Mouse (Mus musculus) forebrain, embryonic 16.5 days (tissue): ENCODE results near the gene Kdm8. TPM values are rescaled to one million over a fixed set of nuclear protein-coding genes. Genes with fewer than 3 reads are reported as not detected.

Source experiments
- ATAC-seq: fragments of 200-750 bp; cut with Nextera tagmentation; 2 replicates; pipeline ENCODE4 v1.8.0; 2017; ENCODE audit warnings: mild to moderate bottlenecking, moderate library complexity
- H3K27ac ChIP-seq: fragments of 300-500 bp; sonication (generic); 2 replicates; pipeline ENCODE4 v1.5.1; 2014; ENCODE audit warnings: low read length, control low read depth
- H3K27me3 ChIP-seq: fragments of 300-500 bp; sonication (generic); replicated peaks from 2 replicates; pipeline ENCODE4 v1.6.1; 2014; ENCODE audit warnings: low read length; ENCODE audit not compliant: control insufficient read depth, insufficient read depth
- H3K36me3 ChIP-seq: fragments of 300-500 bp; sonication (generic); 2 replicates; pipeline ENCODE4 v1.6.1; 2014; ENCODE audit not compliant: control insufficient read depth, insufficient read depth
- H3K4me1 ChIP-seq: fragments of 300-500 bp; sonication (generic); replicated peaks from 2 replicates; pipeline ENCODE4 v1.6.1; 2014; ENCODE audit warnings: low read length; ENCODE audit not compliant: control insufficient read depth, insufficient read depth
- H3K4me2 ChIP-seq: fragments of 300-500 bp; sonication (generic); 2 replicates; pipeline ENCODE4 v1.6.1; 2014; ENCODE audit warnings: mild to moderate bottlenecking, low read length, control low read depth
- H3K4me3 ChIP-seq: fragments of 300-500 bp; sonication (generic); replicated peaks from 2 replicates; pipeline ENCODE4 v1.5.1; 2014; ENCODE audit warnings: mild to moderate bottlenecking, low read length, control low read depth
- H3K9ac ChIP-seq: fragments of 300-500 bp; sonication (generic); replicated peaks from 2 replicates; pipeline ENCODE4 v1.6.1; 2014; ENCODE audit warnings: low read depth, low read length, control low read depth
- H3K9me3 ChIP-seq: fragments of 300-500 bp; sonication (generic); 2 replicates; pipeline ENCODE4 v1.6.1; 2016; ENCODE audit warnings: low read length; ENCODE audit not compliant: control insufficient read depth
- WGBS: fragments of 180-500 bp; shearing (Covaris S2); extraction: QIAGEN DNeasy Blood & Tissue Kit; methylation state at CpG from one replicate; pipeline ENCODE4 v1.1.7; 2014; 5-methylcytosine and 5-hydroxymethylcytosine counted together
- polyA plus RNA-seq: library from polyadenylated mRNA; unstranded; fragments of >200 nt; fragmentation: Nextera tagmentation; extraction: Ambion mirVana; gene quantifications from 2 replicates; pipeline ENCODE4 v1.2.1, GENCODE M21; 2015

The Kdm8 gene
- polyA plus RNA-seq, 1 experiment from 2014 or later: 4.8 TPM

- Histone ChIP-seq H3K4me1 (peaks cover 13% of the 10 kb centered on the region), H3K27me3 (no peaks in the 10 kb centered on the region), H3K36me3 (no peaks in the 10 kb centered on the region), H3K9me3 (no peaks in the 10 kb centered on the region), H3K4me2 (peak overlapping the region; percentile 89), H3K4me3 (peak overlapping the region; percentile 55), H3K9ac (peak overlapping the region; percentile 71), H3K27ac (peak overlapping the region; percentile 93)
- 26% methylated on average over 10 of the region's 10 CpGs for WGBS
- ATAC-seq: peak; percentile 8; the same call in 1 of the 2 replicates
These were observed 406 bp upstream of the Kdm8 start for GRCm38 (mm10) chr7:125444076-125444463.

DNA sequence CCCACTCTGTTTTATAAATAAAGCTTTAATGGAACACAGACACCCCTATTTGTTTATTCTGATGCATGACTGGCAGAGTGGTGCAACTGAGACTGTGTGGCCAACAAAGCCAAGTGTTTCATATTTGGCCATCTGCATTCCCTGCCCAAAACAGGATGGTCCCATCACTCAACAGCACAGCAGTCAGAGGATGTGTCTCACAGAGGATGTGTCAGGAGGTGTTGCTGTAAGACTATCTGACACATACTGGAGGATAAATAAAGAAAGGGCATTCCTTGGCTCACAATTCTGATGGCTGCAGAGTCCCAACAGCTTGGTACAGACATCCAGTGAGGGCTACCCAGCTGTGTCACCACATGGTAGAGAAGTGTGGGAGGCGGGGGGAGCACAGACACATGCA is 6.2 kb downstream of the Kdm8 start:
- Histone ChIP-seq H3K27me3 (no peaks in the 10 kb centered on the region), H3K9me3 (no peaks in the 10 kb centered on the region), H3K9ac (no peak overlapping the region), H3K36me3 (no peaks in the 10 kb centered on the region), H3K4me3 (no peak overlapping the region), H3K4me1 (no peaks in the 10 kb centered on the region), H3K4me2 (no peak overlapping the region), H3K27ac (no peak overlapping the region)
- no peak for ATAC-seq
- 80% methylated on average over 1 of the region's 1 CpGs for whole genome bisulfite sequencing

- H3K4me1 ChIP-seq: no peaks in the 10 kb centered on the region
- H3K4me2 ChIP-seq: no peak overlapping the region
- 94% methylated on average over 2 of the region's 2 CpGs for WGBS
- no peaks in the 10 kb centered on the region for H3K9me3 ChIP-seq
- ATAC-seq: no peak
- no peaks in the 10 kb centered on the region for H3K36me3 ChIP-seq
- H3K27ac ChIP-seq: no peak overlapping the region
- no peaks in the 10 kb centered on the region for H3K27me3 ChIP-seq
- H3K4me3 ChIP-seq: no peak overlapping the region
- H3K9ac ChIP-seq: no peak overlapping the region
These were observed 6.6 kb downstream of the Kdm8 start for GRCm38 (mm10) chr7:125451078-125451477.

- Histone ChIP-seq H3K36me3 (no peaks in the 10 kb centered on the region), H3K4me2 (no peak overlapping the region), H3K27ac (no peak overlapping the region), H3K4me1 (no peaks in the 10 kb centered on the region), H3K9ac (no peak overlapping the region), H3K9me3 (no peaks in the 10 kb centered on the region), H3K27me3 (no peaks in the 10 kb centered on the region), H3K4me3 (no peak overlapping the region)
- no peak for ATAC-seq
- 96% methylated on average over 4 of the region's 4 CpGs for WGBS
These were observed 9.2 kb downstream of the Kdm8 start for GRCm38 (mm10) chr7:125453671-125454070.

DNA sequence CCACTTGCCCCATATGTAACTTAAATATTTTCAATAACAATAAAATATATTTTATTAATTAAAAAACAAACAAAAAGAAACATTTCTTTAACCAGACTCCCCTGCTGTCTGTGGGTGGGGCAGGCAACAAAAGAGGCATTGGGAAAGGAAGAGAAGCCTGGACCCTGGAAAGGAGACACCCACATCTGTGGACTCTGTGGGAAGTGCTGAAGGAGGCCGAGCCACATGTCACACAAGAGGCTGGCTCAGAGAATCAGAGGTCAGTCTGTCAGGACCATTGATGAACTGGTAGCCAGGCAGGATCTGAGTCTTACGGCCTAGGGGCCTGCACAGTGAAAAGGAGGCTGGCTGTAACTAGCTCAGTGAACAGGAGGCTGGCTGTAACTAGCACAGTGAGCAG is 17.7 kb downstream of the Kdm8 start:
- H3K4me1 ChIP-seq: no peaks in the 10 kb centered on the region
- no peak overlapping the region for H3K9ac ChIP-seq
- no peak overlapping the region for H3K4me3 ChIP-seq
- 45% methylated on average over 2 of the region's 2 CpGs for WGBS
- no peak for ATAC-seq
- no peak overlapping the region for H3K27ac ChIP-seq
- H3K9me3 ChIP-seq: no peaks in the 10 kb centered on the region
- no peak overlapping the region for H3K4me2 ChIP-seq
- peaks cover 10% of the 10 kb centered on the region for H3K36me3 ChIP-seq
- H3K27me3 ChIP-seq: no peaks in the 10 kb centered on the region

DNA sequence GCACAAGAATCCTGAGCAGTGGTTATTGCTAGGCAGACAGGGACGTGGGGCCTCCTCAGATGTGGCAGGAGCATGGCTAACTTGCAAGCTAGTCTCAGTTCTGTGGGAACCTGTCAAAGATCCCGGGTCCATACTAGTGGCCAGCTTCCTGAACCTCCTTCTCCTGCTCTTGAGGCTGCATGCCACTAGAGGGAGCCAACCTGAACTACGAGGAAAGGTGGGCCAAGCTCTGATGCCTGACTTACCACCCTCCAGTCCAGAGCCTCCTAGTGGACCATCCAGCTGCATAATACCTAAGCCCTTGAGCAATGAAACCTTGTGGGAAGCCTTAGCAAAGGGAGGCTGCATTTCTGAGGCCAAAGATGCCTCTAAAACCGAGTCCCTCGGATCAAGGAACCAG is 25.5 kb downstream of the Kdm8 start:
- WGBS: 19% methylated on average over 5 of the region's 5 CpGs
- H3K27ac ChIP-seq: no peak overlapping the region
- no peaks in the 10 kb centered on the region for H3K27me3 ChIP-seq
- ATAC-seq: no peak
- H3K4me2 ChIP-seq: no peak overlapping the region
- H3K9me3 ChIP-seq: no peaks in the 10 kb centered on the region
- no peak overlapping the region for H3K9ac ChIP-seq
- peaks cover 7% of the 10 kb centered on the region for H3K4me1 ChIP-seq
- H3K36me3 ChIP-seq: peaks cover 20% of the 10 kb centered on the region
- H3K4me3 ChIP-seq: no peak overlapping the region

DNA sequence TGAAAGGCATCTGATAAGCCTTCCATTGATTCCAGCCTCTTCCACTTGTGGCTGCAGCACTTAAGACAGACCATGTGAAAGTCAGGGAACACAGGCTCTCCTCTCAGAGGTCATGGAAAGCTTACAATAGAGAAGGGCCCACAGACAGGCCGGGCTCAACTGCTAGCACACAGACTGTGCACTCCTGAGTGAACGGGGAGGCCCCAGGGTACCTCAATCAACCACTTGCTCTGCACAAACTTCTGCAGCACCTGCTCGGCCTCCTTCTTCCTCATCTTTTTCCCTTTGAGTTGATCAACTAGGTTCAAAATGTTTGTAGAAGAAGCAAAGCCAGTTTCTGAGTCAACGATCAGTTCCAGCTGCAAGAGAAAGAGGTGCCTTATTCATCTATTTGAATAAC is 26.4 kb downstream of the Kdm8 start:
- H3K4me3 ChIP-seq: no peak overlapping the region
- H3K27ac ChIP-seq: no peak overlapping the region
- no peak for ATAC-seq
- H3K4me1 ChIP-seq: peaks cover 14% of the 10 kb centered on the region
- H3K4me2 ChIP-seq: no peak overlapping the region
- no peaks in the 10 kb centered on the region for H3K27me3 ChIP-seq
- no peaks in the 10 kb centered on the region for H3K9me3 ChIP-seq
- 95% methylated on average over 4 of the region's 4 CpGs for WGBS
- no peak overlapping the region for H3K9ac ChIP-seq
- H3K36me3 ChIP-seq: peaks cover 18% of the 10 kb centered on the region

DNA sequence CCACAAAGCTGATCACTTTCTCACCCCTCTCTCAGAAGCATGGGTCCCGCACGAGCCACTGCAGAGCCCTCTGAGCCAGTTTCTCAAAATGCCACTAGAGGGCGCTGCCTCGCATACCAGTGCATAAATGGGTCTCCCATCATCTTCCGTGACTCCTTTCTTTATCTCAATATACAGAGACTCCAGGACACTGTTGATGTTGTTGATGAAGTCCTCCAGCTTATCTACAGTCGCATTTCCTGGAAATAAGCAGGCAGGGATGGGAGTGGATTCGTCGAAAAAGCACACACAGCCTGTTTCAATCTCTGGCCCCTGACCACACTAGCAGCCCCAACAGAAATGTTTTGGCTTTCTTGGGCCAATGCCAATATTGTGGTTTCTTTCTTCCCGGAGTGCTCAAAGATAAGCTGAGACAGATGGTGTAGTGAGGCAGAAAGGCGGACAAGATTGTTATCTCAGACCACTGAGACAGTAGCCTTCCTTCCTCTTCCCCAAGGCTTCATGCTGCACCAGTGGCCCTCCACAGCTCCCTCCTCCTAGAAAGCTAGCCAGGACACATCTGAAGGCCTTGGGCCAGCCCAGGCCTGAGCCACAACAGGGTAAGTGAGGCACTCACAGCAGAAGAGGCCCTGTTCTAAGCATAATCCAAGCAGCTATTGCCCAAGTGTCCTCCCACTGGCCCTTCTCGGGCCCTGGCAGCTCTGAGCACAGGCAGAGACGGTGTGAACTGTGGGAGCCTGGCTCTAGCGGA is 27.7 kb downstream of the Kdm8 start:
- ATAC-seq: peak; percentile 73
- Histone ChIP-seq H3K4me1 (peaks cover 22% of the 10 kb centered on the region), H3K27me3 (no peaks in the 10 kb centered on the region), H3K4me3 (no peak overlapping the region), H3K36me3 (peaks cover 10% of the 10 kb centered on the region), H3K9me3 (no peaks in the 10 kb centered on the region), H3K4me2 (no peak overlapping the region), H3K27ac (no peak overlapping the region), H3K9ac (no peak overlapping the region)
- 30% methylated on average over 13 of the region's 13 CpGs for WGBS

DNA sequence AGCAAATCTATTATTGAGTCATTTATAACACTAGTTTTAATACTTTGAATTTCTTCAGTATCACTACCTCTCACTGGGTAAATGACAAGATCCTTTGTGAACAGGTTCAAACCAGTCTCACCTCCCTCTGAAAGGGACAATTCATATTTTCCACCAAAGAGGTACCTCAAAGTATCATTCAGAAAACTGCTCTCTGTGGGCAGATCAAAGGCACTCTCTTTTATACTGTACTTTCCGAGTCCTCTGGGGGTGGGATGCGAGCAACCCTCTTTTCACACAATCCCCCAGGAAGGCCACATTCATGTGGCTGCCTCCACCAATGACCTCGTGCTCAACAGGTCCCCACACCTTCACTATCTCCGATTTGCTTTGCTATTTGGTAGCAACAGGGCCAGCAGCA is 30.1 kb downstream of the Kdm8 start:
- H3K27ac ChIP-seq: no peak overlapping the region
- no peaks in the 10 kb centered on the region for H3K9me3 ChIP-seq
- 76% methylated on average over 4 of the region's 4 CpGs for WGBS
- H3K36me3 ChIP-seq: peaks cover 2% of the 10 kb centered on the region
- ATAC-seq: no peak
- H3K4me2 ChIP-seq: no peak overlapping the region
- H3K4me3 ChIP-seq: no peak overlapping the region
- H3K9ac ChIP-seq: no peak overlapping the region
- H3K27me3 ChIP-seq: no peaks in the 10 kb centered on the region
- H3K4me1 ChIP-seq: peaks cover 22% of the 10 kb centered on the region
